Mouse (Mus musculus) spleen, adult 2 months (tissue): ENCODE data around the gene Cd5l.

Experiments used
- CTCF ChIP-seq: fragments of 200-500 bp; IDR thresholded peaks from 2 replicates; pipeline ENCODE4 v1.5.1; 2011; ENCODE audit warnings: mild to moderate bottlenecking, inconsistent platforms; ENCODE audit not compliant: insufficient read depth, insufficient read length, insufficient replicate concordance; ENCODE audit errors: extremely low read depth
- POLR2A ChIP-seq: fragments of 200-500 bp; IDR thresholded peaks from 2 replicates; pipeline ENCODE4 v1.6.1; 2011; ENCODE audit warnings: low read depth, low read length, inconsistent platforms

DNA sequence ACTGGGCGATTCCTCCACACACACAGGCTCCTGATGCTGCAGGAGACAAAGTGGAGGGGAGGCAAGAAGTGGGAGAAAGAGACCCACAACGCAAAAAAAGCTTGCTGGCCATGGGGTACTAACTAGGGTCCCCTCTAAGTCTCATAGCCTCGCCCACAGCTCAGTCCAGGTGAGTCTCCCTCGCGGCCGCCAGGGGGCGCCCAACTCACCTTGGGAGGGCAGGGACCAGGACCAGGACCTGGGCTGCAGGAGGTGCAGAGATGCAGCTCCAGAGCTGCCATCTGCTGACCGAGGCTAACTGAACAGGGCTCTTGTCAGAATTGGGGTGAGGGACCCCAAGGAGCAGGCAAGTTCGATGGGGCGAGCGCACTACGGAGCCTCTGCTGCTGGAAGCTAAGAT is 53.5 kb downstream of the Cd5l start:
- TF ChIP-seq CTCF, result peak; percentile 94
- TF ChIP-seq POLR2A, result no peak
